Mouse (Mus musculus): ENCODE measurements around the gene Rfx8.

DNA sequence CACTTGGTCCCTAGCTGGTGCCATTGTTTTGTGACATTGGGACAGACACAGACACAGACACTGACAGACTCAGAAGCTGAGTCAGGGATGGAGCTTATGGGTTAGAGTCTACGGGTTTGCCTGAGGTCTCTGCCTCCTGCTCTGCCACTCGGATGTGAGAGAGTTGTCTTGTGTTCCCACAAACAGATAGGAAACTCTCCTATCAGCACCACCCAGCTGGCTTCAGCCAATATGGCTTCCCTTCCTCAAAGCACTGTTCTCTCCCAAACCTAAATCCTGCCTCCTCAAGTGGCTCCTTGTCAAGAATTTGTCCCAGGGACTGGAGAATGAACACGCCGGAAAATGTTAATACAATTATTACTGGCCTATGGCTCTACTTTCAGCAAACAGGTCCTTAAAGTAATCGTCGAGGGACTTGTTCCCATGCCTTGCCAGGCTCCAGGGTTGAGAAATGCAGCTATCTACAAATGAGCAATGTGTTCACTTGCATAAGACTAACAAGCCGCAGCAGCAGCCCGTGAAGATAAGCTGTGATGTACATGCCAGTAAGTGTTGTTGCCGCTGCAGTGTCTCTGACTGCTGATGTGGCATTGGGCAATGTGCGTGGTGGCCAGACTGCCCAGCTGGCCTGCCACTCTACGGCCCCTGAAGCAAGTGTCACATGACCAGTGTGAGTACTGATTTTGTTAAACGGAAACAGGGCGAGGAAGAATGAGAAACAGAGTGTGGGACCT, 33.6 kb upstream of the Rfx8 start:
- no peak for TF ChIP-seq CTCF (IDR thresholded peaks at IDR 0.05; ENCODE audit: insufficient read depth, low read length)
- TF ChIP-seq POLR2A (IDR thresholded peaks at IDR 0.05; ENCODE audit: borderline replicate concordance, extremely low read depth, low read depth, low read length): no peak
